Mouse (Mus musculus): ENCODE measurements around the gene Zfp184.
A peak's percentile ranks its signal among the peaks of the same experiment; 100 is the strongest.
"Not testable (repeated sequence)": the region's sequence is repeated elsewhere in the genome, so short reads cannot be mapped to it uniquely, and the experiment has no call there.

The Zfp184 gene

DNA sequence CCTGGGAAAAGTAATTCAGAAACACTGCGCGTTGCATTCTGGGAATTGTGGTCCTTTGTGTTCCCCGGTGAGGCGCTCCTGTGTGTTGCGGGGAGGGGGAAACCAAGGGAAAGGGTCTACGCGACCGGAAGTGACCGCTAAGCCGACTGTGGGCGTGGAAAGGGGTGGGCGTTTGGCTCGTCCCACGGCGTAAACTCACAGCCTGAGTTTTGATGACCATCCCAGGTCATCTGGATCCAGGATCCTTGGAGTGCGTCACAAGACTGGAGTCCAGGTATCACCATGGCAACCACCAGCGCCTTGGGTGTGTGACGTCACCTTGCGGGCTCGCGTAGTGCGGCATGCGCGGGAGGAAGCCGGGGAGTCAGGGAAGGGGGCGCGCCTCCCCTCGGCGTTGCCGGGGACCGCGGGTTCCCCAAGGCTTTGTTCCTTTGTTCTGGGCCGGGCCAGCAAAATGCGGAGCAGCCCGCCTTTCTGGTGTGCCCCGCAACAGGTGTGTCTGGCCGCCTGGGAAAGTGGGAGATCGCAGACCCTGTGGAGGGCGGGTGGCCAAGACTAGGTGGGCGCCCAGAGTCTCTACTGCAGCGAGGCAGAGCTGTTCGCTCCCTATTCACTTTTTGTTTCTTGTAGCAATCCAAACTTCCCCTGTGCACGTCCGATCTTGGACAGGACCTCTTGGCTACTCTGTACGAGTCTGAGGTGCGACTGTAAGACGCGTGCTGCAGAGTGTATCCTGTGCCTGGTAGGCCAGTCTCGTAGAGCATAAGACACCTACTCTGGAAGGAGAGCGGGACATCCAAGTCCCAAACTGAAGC lies at the start of gene Zfp184:
TSS of gene Zfp184 (plus strand) at position 169 of the 815 bp plus-strand sequence.
- peak; percentile 99 for DNase-seq (ENCODE audit: low spot score)

DNA sequence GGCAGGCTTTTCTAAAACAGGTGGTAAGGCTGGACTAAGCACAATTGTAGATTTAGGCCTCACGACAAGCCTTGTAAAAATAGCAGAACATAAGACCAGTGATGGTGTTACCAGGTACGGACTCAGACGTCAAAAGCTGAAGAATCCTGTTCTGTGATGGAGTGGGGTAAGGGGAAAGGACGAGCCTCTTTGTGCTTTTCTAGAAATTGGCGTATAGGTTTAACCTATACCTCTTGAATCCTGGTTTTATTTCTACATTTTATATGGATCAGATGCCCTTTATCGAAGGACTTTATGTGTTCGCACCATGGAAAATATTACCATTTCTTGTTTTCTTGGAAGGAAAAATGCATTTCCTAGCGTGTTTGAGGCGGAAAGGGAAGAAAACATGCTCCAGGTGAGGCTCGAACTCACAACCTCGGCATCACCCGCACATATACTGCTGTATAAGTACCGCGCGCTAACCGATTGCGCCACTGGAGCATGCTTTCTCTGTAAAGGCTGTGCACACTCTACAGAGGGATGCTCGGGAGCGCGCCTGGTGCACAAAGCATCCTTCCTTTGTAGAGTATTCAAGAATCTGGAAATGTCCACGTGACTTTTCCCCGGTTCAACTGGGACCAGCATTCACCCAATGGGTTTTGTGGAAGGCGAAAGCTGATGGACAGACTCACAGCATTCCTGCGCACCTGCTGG lies 48.2 kb upstream of the Zfp184 start:
- peak; percentile 96 for DNase-seq (ENCODE audit: low spot score)

DNA sequence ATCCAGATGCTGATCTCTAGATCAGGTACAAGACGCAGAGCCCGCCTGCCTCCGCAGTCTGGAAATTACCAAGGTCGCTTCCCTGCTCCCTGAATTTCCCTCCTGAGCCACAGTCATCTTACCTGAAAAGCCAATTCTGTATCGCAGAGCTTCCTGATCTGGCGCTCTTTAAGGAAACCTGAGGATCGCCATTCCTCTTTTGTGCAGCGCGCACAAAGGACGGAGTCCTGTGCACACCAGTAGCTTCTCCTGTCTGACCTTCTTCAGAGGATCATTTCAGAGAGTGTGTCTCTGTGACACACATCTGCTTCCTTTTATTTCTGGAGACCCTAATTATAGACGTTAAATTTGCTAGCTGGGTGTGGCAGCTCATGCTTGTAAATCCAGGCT lies 47.7 kb upstream of the Zfp184 start:
- DNase-seq (ENCODE audit: low spot score): no peak

DNA sequence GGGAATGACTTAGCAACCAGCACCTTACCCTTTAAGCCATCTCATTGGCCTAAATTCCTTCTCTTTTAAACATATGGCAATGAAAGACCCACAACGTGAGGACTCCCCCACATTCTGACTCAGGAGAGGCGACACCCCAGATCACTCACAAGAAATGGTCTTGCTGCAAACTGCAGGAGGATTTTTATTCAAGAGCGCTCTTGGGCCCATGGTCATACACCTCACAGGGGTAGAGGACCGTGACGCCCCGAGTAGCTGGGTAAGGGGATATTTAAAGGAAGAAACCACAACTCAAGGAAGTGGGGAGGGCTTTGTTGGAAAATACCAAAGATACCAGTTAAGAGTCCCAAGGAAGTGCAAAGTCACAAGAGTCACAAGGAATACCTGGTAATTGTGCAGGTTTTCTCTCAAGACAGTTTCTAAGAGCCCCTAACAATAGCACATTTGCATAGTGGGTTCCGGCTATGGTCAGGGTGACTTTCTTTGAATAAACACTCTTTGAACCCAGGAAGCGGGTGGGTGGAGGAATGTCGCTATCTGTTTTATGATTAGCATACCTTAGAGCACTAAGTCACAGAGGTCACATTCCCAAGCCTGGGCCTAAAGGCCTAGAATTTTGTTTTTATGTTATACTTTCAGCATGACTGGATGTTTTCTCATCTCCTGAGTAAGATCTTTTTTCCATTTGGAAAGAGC lies 43.9 kb upstream of the Zfp184 start:
- not testable (repeated sequence) for DNase-seq (ENCODE audit: low spot score)

DNA sequence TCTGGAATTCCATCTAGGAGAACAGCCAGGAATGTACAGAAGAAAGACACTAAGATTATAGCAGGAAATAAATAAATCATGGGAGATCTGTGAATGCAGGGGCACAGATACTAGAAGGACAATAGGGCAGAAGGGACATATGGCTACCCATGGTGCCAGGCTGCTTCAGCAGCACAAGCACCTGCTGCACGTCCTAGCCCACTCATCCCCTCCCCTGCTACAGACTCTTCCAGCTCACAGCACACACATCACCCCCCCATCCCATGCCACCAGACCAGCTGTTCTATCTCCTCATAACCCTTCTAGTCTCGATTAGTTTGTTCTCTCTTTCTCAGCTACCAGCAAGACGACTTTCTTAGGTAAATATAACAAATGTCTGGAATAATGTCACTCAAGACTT lies 41.4 kb upstream of the Zfp184 start:
- DNase-seq (ENCODE audit: low spot score): no peak

DNA sequence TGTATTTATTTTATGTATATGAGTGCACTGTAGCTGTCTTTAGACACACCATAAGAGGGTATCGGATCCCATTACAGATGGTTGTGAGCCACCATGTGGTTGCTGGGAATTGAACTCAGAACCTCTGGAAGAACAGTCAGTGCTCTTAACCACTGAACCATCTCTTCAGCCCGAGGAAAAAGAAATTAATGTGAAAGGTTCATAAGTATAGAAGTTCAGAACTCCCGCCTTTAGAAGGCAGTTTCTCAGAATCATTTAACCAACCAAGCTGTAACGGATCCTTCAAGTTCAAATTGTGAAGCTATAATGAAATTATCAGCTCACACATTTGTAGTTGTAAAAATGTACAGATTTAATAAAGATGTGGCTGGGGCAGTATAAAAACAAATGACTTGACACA lies 40.8 kb upstream of the Zfp184 start:
- DNase-seq (ENCODE audit: low spot score): not testable (repeated sequence)

DNA sequence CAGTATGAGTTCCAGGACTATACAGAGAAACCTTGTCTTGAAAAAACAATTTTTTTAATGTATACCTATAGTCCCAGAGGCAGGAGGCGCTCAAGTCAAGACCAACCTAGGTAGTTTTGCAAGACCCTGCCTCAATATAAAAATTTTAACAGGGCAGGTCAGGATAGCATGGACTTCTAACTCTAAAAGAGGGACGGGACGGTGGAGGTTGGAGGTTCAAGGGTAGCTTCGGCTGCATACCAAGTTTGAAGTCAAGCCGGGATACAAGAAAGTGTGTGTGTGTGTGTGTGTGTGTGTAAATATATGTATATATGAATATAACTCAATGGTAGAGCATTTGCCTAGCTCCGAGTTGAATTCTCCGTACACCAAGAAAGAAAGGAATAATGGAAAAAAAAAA lies 38.6 kb upstream of the Zfp184 start:
- no peak for DNase-seq (ENCODE audit: low spot score)

DNA sequence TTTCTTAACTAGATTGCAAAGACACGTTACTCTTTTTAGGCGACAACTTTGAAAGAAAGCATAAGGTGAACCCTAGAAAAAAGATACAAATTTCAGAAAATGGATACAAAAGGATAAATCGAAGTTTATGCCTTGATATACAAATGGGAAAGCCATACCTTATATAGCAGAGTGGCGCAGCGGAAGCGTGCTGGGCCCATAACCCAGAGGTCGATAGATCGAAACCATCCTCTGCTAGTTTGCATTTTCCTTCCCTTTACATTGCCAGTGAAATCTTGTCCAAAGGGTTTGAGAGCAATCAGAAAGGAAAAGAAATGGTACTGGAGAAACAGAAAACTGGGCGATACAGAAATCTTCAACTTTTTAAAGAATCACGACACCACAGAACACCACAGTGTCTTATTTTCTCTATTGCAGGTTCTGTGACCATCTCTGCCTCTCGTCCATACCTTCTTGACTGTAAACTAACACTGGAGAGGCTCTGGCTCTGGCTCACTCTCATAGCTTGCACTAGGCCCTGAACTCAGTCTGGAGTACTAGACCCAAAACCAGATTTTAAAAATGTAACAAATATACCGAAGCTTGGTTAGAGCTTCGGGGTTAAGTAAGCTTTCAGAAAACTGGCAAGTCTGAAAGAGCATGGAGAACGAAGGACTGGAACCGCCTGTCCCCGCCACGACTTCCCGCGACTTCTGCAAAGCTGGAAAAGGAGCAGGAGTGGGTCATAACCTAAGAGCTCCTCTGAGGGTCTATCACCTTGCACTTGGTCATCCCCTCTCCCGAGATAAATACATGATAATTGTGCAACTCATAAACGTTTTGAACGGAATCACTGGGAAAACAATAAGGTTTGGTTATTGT lies 37.7 kb upstream of the Zfp184 start:
- DNase-seq (ENCODE audit: low spot score): peak; percentile 90

DNA sequence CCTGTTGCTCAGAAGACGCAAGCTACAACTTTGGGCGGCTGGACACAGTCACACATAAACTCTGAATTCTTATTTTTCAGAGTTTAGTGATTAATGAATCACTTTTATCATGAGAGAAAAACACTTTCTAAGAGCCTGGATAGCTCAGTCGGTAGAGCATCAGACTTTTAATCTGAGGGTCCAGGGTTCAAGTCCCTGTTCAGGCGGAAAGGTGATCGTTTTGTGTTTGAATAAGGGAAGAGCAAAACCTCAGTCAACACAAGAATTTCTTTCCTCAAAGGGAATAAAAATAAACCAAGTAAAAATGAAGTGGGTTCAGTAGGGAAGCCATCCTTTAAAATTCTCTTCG lies 37.1 kb upstream of the Zfp184 start:
- DNase-seq (ENCODE audit: low spot score): peak; percentile 85

DNA sequence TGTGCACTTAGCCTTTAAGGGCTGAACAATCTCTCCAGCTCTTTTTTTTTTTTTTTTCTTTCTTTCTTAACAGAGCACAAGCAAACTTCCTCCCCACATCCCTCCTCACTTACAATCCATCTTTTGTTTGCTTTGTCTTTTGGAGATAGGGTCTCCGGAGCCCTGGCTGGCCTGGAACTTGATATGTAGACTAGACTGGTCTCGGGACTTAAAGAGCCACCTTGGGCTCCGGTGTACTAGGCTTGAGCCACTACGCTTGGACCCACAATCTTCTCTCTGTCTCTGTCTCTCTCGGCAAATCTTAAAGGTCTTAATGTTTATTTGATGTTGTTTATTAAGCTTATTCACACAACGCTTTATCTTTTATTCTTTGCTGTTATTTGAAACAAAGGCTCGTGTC lies 34.2 kb upstream of the Zfp184 start:
- peak; percentile 76 for DNase-seq (ENCODE audit: low spot score)

DNA sequence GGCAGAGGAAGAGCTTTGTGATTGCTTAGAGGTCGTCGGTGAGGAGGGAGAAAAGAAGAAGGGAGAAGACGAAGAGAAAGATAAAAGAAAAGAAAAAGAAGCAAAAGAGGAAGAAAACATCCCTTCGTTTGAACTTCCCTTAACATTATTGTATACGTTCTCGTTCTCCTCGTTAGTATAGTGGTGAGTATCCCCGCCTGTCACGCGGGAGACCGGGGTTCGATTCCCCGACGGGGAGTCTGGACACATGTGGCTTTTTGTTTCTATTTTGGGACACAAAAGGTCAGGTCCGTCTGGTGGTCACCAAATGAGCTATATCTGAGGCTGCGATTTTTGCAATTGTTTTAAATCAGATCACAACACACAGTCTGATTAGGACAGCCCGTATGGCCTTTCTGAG lies 33.7 kb upstream of the Zfp184 start:
- peak; percentile 91 for DNase-seq (ENCODE audit: low spot score)

DNA sequence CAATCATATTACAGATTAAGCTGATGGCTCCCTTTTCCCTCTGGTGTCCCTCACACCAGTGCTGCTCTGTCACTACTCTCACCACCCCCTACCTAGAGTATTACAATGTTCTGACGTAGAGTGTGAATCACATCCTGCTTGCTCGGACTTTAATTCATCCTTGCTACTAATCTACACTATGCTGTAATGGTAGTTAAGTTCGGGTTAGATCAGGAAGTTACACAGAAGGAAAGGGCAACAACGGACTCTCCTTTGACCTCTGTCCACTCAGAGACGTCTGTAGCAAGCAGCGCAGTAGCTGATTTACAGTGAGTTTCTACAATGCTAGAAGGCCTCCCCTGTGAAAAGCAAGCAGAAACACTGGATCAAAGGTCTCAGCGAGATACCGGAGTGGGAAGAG lies 31.0 kb upstream of the Zfp184 start:
- DNase-seq (ENCODE audit: low spot score): no peak

DNA sequence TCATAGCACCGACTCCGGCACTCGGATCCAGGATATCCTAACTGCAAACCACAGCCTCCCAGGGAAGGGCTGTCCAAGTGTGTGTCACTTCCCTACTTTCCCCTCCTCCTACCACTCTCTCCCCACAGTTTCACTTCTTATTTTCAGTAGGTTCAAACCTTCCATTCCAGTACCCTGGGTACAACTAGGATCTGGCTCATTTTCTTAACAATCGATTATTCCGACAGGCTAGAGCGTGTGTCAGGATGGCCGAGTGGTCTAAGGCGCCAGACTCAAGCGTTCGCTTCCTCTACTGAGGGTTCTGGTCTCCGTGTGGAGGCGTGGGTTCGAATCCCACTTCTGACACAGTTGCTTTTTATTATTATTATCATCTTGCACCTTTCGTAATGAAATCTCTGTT lies 30.3 kb upstream of the Zfp184 start:
- peak; percentile 96 for DNase-seq (ENCODE audit: low spot score)

DNA sequence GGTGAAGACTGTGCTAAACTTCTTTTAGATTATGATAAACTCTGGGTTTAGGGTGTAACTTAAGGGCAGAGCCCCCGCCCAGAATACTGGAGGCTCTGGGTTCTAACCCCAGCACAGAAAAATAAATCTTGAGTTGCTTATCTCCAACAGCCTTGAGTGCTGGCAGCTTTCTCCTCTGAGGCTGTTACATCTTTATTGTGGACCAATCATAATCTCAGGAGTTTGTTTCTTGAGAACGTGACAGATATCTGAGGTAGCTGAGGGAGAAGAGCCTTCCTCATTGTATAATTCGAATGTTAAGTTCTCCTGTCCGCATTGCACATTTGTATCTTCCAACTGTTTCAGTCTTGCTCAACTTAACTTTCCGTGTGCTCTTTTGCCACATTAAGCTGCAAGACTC lies 29.4 kb upstream of the Zfp184 start:
- no peak for DNase-seq (ENCODE audit: low spot score)

DNA sequence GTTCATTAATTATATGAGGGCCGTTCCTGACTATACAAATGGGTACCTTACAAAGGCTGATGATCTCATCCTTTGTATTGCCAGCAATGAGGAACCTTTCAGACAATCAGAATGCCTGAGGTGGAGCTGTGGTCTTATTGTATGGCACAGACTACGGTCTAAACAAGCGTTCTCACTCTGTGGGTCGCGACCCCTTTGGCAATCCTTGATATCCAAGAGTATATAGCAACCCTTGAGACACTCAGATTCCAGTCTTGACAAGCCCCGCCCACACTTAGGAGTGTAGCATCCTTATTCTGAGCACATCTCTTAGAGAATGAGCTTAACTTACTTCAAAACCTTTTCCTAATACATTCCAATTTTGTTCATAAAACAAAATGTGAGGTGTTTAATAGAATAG lies 28.8 kb upstream of the Zfp184 start:
- no peak for DNase-seq (ENCODE audit: low spot score)

DNA sequence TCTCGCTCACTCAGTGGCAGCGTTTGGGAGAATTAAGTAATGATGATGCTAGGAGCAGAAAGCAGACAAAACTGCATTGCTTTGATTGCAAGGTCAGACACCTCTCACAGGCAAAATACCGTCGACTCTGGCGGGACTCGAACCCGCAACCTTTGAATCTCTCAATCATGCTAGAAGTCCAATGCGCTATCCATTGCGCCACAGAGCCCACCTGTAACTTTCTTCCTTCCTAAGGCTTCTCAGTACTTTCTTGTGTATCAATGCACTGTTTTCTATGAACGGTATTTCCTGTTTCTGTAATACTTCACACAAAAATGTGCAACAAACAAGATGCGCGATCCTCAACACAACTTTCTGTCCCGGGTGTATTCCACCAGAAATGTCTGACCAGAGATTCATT lies 27.9 kb upstream of the Zfp184 start:
- DNase-seq (ENCODE audit: low spot score): peak; percentile 95

DNA sequence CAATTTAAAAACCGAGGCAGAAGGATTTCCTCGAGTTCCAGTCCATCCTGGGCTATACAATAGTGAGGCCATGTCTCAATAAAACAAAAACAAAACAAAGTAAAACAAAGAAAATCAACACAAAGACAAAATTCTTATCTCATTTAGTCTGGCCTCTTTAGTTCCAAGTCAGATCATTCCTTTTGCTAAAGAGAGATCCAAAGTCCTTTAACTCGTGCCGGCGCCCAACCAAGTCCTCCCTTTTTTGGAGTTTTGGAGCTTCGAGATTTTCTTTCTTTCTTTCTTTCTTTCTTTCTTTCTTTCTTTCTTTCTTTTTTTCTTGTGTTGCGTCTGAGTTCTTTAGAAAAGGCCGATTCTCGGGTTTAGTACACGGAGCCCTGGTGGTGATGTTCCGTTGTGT lies 27.4 kb upstream of the Zfp184 start:
- no peak for DNase-seq (ENCODE audit: low spot score)

DNA sequence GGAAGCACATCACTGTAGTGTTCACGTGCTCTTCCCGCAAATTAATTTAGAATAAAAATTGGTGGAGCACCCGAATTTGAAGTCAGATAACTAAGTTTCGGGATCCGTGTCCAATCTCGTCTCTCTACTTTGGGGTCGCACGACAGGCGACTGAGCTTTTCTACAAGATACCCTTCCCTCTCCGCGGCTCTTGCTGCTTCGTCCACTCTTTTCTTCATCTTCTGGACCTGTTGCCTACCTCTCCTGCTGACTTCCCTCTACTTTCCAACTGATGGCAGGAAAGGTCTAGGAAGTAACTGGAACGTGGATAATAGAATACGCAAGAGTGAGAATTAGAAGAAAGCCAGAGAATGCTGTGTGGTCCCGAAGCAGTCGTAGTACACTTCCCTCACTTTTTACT lies 26.9 kb upstream of the Zfp184 start:
- peak; percentile 54 for DNase-seq (ENCODE audit: low spot score)

DNA sequence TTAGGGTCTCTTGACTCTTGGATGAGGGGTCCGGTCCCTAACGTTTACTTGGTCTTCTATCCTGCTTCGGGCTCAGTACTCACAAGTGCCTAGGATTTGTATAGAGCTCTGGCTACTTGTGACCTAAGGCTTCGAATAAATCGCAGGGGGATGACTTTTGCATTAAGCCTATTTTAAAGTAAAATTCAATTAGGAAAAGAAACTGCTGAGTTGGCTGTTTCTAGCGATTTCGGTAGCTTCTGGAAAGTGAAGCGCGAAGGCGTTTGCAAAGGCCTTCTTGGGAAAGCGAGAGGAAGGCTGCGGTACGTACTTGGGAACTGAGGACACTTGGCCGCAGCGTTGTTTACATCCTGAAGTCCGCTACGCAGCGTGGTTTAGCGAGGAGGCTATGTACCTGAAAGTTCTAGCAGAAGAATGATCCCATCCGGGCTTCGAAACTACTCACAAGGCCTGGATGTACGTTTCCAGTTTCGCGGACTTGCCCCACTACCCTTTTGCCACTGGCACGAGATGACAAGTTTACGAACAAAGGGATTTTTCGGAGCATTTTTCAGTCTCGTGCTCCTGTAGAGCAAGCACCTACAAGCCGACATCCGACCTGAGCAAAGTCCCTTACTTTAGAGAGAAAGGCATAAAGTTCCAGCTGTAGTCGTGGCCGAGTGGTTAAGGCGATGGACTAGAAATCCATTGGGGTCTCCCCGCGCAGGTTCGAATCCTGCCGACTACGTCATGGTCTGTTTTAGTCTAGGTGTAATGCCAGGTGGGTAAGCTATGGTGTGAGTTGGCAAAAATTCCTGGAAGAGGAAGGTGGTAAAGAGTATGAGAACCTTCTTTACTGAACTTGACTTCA lies 26.1 kb upstream of the Zfp184 start:
- peak; percentile 95 for DNase-seq (ENCODE audit: low spot score)

DNA sequence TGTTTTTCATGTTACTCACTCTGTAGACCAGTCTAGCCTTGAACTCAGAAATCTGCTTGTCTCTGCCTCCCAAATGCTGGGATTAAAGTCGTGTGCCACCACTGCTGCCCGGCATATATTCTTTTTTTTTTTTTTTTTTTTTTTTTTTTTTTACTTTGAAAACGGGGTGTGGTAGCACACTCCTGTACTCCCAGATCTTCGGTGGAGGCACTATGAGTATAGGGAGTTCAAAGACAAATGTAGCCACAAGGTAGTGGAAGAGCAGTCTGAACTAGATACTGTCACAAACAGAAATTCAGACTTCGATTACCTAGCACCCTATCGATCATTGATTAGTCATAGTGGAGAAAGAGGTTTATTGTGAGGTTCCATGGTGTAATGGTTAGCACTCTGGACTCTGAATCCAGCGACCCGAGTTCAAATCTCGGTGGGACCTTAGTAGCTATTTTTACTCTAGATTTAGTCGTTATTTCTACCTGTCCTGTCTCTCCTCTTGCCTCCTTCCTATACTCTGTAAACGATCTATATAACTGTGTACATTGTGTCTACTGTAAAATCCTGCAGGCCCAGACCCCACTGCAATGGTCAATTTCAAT lies 25.0 kb upstream of the Zfp184 start:
- peak; percentile 85 for DNase-seq (ENCODE audit: low spot score)

Data from embryo, embryonic 10.5 days (tissue).